Mouse (Mus musculus): ENCODE measurements around the gene Antxr1. TPM values are rescaled to one million over a fixed set of nuclear protein-coding genes. Genes with fewer than 3 reads are reported as not detected.

Antxr1 gene
- polyA plus RNA-seq, 1 experiment, result 200 TPM

GRCm38 (mm10) chr6:87182736-87183135 lies 152.9 kb downstream of the Antxr1 start:
- peaks cover 14% of the 10 kb centered on the region; the same call in 1 of the 2 replicates for H3K4me1 ChIP-seq (ENCODE audit: control insufficient read depth, insufficient read depth, low read length)
- TF ChIP-seq CTCF (IDR thresholded peaks at IDR 0.05; ENCODE audit: borderline replicate concordance, insufficient read depth, low read length) (no peak), POLR2A (IDR thresholded peaks at IDR 0.05; ENCODE audit: low read depth, low read length) (no peak)
- peak overlapping the region; percentile 76 for H3K27ac ChIP-seq (ENCODE audit: insufficient read depth, low read length)
- no peak overlapping the region for H3K4me3 ChIP-seq (ENCODE audit: insufficient read depth, low read length)

- TF ChIP-seq POLR2A (IDR thresholded peaks at IDR 0.05; ENCODE audit: low read depth, low read length) (no peak), CTCF (IDR thresholded peaks at IDR 0.05; ENCODE audit: borderline replicate concordance, insufficient read depth, low read length) (no peak)
- Histone ChIP-seq H3K27ac (ENCODE audit: insufficient read depth, low read length) (no peak overlapping the region), H3K4me3 (ENCODE audit: insufficient read depth, low read length) (no peak overlapping the region), H3K4me1 (ENCODE audit: control insufficient read depth, insufficient read depth, low read length) (no peaks in the 10 kb centered on the region)
These were observed 164.2 kb downstream of the Antxr1 start for GRCm38 (mm10) chr6:87171461-87171860.

GRCm38 (mm10) chr6:87170875-87171274 lies 164.7 kb downstream of the Antxr1 start:
- Histone ChIP-seq H3K4me1 (ENCODE audit: control insufficient read depth, insufficient read depth, low read length) (no peaks in the 10 kb centered on the region), H3K27ac (ENCODE audit: insufficient read depth, low read length) (no peak overlapping the region), H3K4me3 (ENCODE audit: insufficient read depth, low read length) (no peak overlapping the region)
- no peak for TF ChIP-seq POLR2A (IDR thresholded peaks at IDR 0.05; ENCODE audit: low read depth, low read length)
- TF ChIP-seq CTCF (IDR thresholded peaks at IDR 0.05; ENCODE audit: borderline replicate concordance, insufficient read depth, low read length), result no peak

GRCm38 (mm10) chr6:87170277-87170676 lies 165.3 kb downstream of the Antxr1 start:
- H3K27ac ChIP-seq (ENCODE audit: insufficient read depth, low read length), result no peak overlapping the region
- no peak overlapping the region for H3K4me3 ChIP-seq (ENCODE audit: insufficient read depth, low read length)
- TF ChIP-seq CTCF (IDR thresholded peaks at IDR 0.05; ENCODE audit: borderline replicate concordance, insufficient read depth, low read length) (no peak), POLR2A (IDR thresholded peaks at IDR 0.05; ENCODE audit: low read depth, low read length) (no peak)

GRCm38 (mm10) chr6:87168021-87168420 lies 167.6 kb downstream of the Antxr1 start:
- Histone ChIP-seq H3K4me3 (ENCODE audit: insufficient read depth, low read length) (no peak overlapping the region), H3K4me1 (ENCODE audit: control insufficient read depth, insufficient read depth, low read length) (no peaks in the 10 kb centered on the region), H3K27ac (ENCODE audit: insufficient read depth, low read length) (no peak overlapping the region)
- no peak for TF ChIP-seq CTCF (IDR thresholded peaks at IDR 0.05; ENCODE audit: borderline replicate concordance, insufficient read depth, low read length)
- TF ChIP-seq POLR2A (IDR thresholded peaks at IDR 0.05; ENCODE audit: low read depth, low read length), result no peak

More at GRCm38 (mm10) chr6:87170277-87170676, 165.3 kb downstream of the Antxr1 start:
- H3K4me1 ChIP-seq (ENCODE audit: control insufficient read depth, insufficient read depth, low read length), result no peaks in the 10 kb centered on the region

- no peak overlapping the region for H3K4me3 ChIP-seq (ENCODE audit: insufficient read depth, low read length)
- no peak overlapping the region for H3K27ac ChIP-seq (ENCODE audit: insufficient read depth, low read length)
- H3K4me1 ChIP-seq (ENCODE audit: control insufficient read depth, insufficient read depth, low read length), result 0 out of 2 replicates have a peak, but pooled peaks cover 3% of the 10 kb centered on the region
- TF ChIP-seq CTCF (IDR thresholded peaks at IDR 0.05; ENCODE audit: borderline replicate concordance, insufficient read depth, low read length) (no peak), POLR2A (IDR thresholded peaks at IDR 0.05; ENCODE audit: low read depth, low read length) (no peak)
These were observed 168.8 kb downstream of the Antxr1 start for GRCm38 (mm10) chr6:87166673-87167305.

- H3K4me3 ChIP-seq (ENCODE audit: insufficient read depth, low read length), result no peak overlapping the region
These were observed 169.9 kb downstream of the Antxr1 start for GRCm38 (mm10) chr6:87165536-87166311.

GRCm38 (mm10) chr6:87161391-87162263 lies 174.0 kb downstream of the Antxr1 start:
- Histone ChIP-seq H3K4me3 (ENCODE audit: insufficient read depth, low read length) (no peak overlapping the region), H3K4me1 (ENCODE audit: control insufficient read depth, insufficient read depth, low read length) (0 out of 2 replicates have a peak, but pooled peaks cover 4% of the 10 kb centered on the region), H3K27ac (ENCODE audit: insufficient read depth, low read length) (no peak overlapping the region; the same call in 1 of the 2 replicates)
- TF ChIP-seq POLR2A (IDR thresholded peaks at IDR 0.05; ENCODE audit: low read depth, low read length) (no peak), CTCF (IDR thresholded peaks at IDR 0.05; ENCODE audit: borderline replicate concordance, insufficient read depth, low read length) (no peak)

More at GRCm38 (mm10) chr6:87165536-87166311, 169.9 kb downstream of the Antxr1 start:
- Histone ChIP-seq H3K4me1 (ENCODE audit: control insufficient read depth, insufficient read depth, low read length) (0 out of 2 replicates have a peak, but pooled peaks cover 4% of the 10 kb centered on the region), H3K27ac (ENCODE audit: insufficient read depth, low read length) (no peak overlapping the region)
- TF ChIP-seq POLR2A (IDR thresholded peaks at IDR 0.05; ENCODE audit: low read depth, low read length), result no peak
- no peak for TF ChIP-seq CTCF (IDR thresholded peaks at IDR 0.05; ENCODE audit: borderline replicate concordance, insufficient read depth, low read length)

GRCm38 (mm10) chr6:87160196-87160595 lies 175.4 kb downstream of the Antxr1 start:
- no peak overlapping the region for H3K27ac ChIP-seq (ENCODE audit: insufficient read depth, low read length)

More at GRCm38 (mm10) chr6:87160196-87160595, 175.4 kb downstream of the Antxr1 start:
- TF ChIP-seq POLR2A (IDR thresholded peaks at IDR 0.05; ENCODE audit: low read depth, low read length), result no peak
- TF ChIP-seq CTCF (IDR thresholded peaks at IDR 0.05; ENCODE audit: borderline replicate concordance, insufficient read depth, low read length), result no peak
- H3K4me3 ChIP-seq (ENCODE audit: insufficient read depth, low read length), result no peak overlapping the region
- H3K4me1 ChIP-seq (ENCODE audit: control insufficient read depth, insufficient read depth, low read length), result 0 out of 2 replicates have a peak, but pooled peaks cover 4% of the 10 kb centered on the region

All from embryonic fibroblast, embryonic 13.5 days (primary cell).